Mouse (Mus musculus) heart, adult 2 months (tissue): ENCODE results near the gene Hoxa4. TPM values are rescaled to one million over a fixed set of nuclear protein-coding genes. Genes with fewer than 3 reads are reported as not detected.

Source experiments
- DNase-seq, 2 experiments: peaks; one replicate each; pipeline ENCODE4 v3.0.0; 2021
- H3K27ac ChIP-seq: fragments of 200-600 bp; 2 replicates; pipeline ENCODE4 v1.8.1; 2022
- H3K27me3 ChIP-seq: fragments of 200-500 bp; 2 replicates; pipeline ENCODE4 v1.6.1; 2012; ENCODE audit warnings: mild to moderate bottlenecking, low read length, inconsistent platforms, mixed read lengths; ENCODE audit not compliant: control insufficient read depth, insufficient read depth
- H3K36me3 ChIP-seq: fragments of 200-500 bp; 2 replicates; pipeline ENCODE4 v1.6.1; 2012; ENCODE audit warnings: low read length, inconsistent platforms; ENCODE audit not compliant: control insufficient read depth, insufficient read depth
- H3K4me1 ChIP-seq: fragments of 200-500 bp; 2 replicates; pipeline ENCODE4 v1.6.1; 2011; ENCODE audit warnings: low read length; ENCODE audit not compliant: control insufficient read depth, insufficient read depth
- H3K4me3 ChIP-seq: fragments of 200-600 bp; 2 replicates; pipeline ENCODE4 v1.8.1; 2022
- H3K79me2 ChIP-seq: fragments of 200-500 bp; replicated peaks from 2 replicates; pipeline ENCODE4 v1.6.1; 2012; ENCODE audit warnings: mild to moderate bottlenecking, inconsistent platforms, low read length, moderate library complexity, mixed read lengths; ENCODE audit not compliant: control insufficient read depth, insufficient read depth
- H3K9ac ChIP-seq: fragments of 200-500 bp; 2 replicates; pipeline ENCODE4 v1.6.1; 2012; ENCODE audit warnings: low read depth, mild to moderate bottlenecking, control low read depth, inconsistent platforms, low read length, mixed read lengths
- CTCF ChIP-seq: fragments of 200-600 bp; IDR thresholded peaks from 2 replicates; pipeline ENCODE4 v1.8.1; 2022; ENCODE audit warnings: antibody characterized with exemption, mild to moderate bottlenecking, moderate library complexity
- EP300 ChIP-seq: fragments of 200-500 bp; IDR thresholded peaks from 2 replicates; pipeline ENCODE4 v1.6.1; 2011; ENCODE audit warnings: low read depth, low read length, control low read depth; ENCODE audit not compliant: insufficient read depth
- POLR2A ChIP-seq: fragments of 200-500 bp; IDR thresholded peaks from 2 replicates; pipeline ENCODE4 v1.6.1; 2011; ENCODE audit warnings: mild to moderate bottlenecking, low read depth, low read length, control low read depth; ENCODE audit not compliant: insufficient read depth
- WGBS: fragments of 180-500 bp; shearing (Covaris S2); methylation state at CpG from one replicate; pipeline ENCODE4 v1.1.7; 2018; 5-methylcytosine and 5-hydroxymethylcytosine counted together
- intact Hi-C: fragments of 180-260 bp; cut with DNase I; formaldehyde crosslinking; loops from one replicate; pipeline ENCODE4 v1.15.1; 2025
- polyA plus RNA-seq: library from polyadenylated mRNA; depleted of rRNA; stranded (reverse); fragments of >200 nt; gene quantifications from 2 replicates; pipeline ENCODE4 v1.2.3, GENCODE M21; 2012
- total RNA-seq, 2 experiments: library from RNA; stranded (reverse); gene quantifications; 2 replicates each; pipeline ENCODE4 v1.2.3; 2021

Hoxa4 gene
- total and polyA plus RNA-seq, 3 experiments, result 0.14 to 0.84 (median 0.34) TPM

- no peaks in the 10 kb centered on the region for H3K4me1 ChIP-seq
- H3K9ac ChIP-seq, result no peak overlapping the region
- intact Hi-C loops, result no loop called here
- H3K27me3 ChIP-seq, result peaks cover 13% of the 10 kb centered on the region
- peak overlapping the region; percentile 34 for H3K4me3 ChIP-seq
- no peak for DNase-seq
- WGBS, result 8% methylated on average over 21 of the region's 35 CpGs
- TF ChIP-seq POLR2A, result no peak
- no peak for TF ChIP-seq CTCF
- no peak for TF ChIP-seq EP300
- H3K27ac ChIP-seq, result peak overlapping the region; percentile 38
- no peaks in the 10 kb centered on the region for H3K79me2 ChIP-seq
- no peaks in the 10 kb centered on the region for H3K36me3 ChIP-seq
Measured at GRCm38 (mm10) chr6:52175864-52176263, 15.7 kb downstream of the Hoxa4 start.

GRCm38 (mm10) chr6:52174968-52175751 lies 16.4 kb downstream of the Hoxa4 start:
- Histone ChIP-seq H3K79me2 (no peaks in the 10 kb centered on the region), H3K27me3 (peaks cover 13% of the 10 kb centered on the region), H3K27ac (peak overlapping the region; percentile 45), H3K4me3 (peak overlapping the region; percentile 34), H3K36me3 (no peaks in the 10 kb centered on the region), H3K9ac (peak overlapping the region; percentile 59; the same call in 1 of the 2 replicates), H3K4me1 (no peaks in the 10 kb centered on the region)
- WGBS, result 5% methylated on average over 41 of the region's 41 CpGs
- TF ChIP-seq POLR2A (no peak), CTCF (no peak), EP300 (no peak)
- DNase-seq, result no peak
- intact Hi-C loops, result no loop called here

- Histone ChIP-seq H3K9ac (no peak overlapping the region), H3K4me3 (no peak overlapping the region), H3K27me3 (peaks cover 19% of the 10 kb centered on the region), H3K27ac (no peak overlapping the region), H3K36me3 (no peaks in the 10 kb centered on the region), H3K79me2 (no peaks in the 10 kb centered on the region), H3K4me1 (no peaks in the 10 kb centered on the region)
- no peak for TF ChIP-seq CTCF
- TF ChIP-seq POLR2A, result no peak
- TF ChIP-seq EP300, result no peak
- 15% methylated on average over 4 of the region's 4 CpGs for WGBS
- DNase-seq, result no peak
- intact Hi-C loops, result no loop called here
Measured at GRCm38 (mm10) chr6:52173648-52174047, 17.9 kb downstream of the Hoxa4 start.

GRCm38 (mm10) chr6:52172501-52172900 lies 19.1 kb downstream of the Hoxa4 start:
- intact Hi-C loops, result no loop called here
- no peak overlapping the region for H3K27ac ChIP-seq
- no peaks in the 10 kb centered on the region for H3K4me1 ChIP-seq
- H3K79me2 ChIP-seq, result no peaks in the 10 kb centered on the region
- peak; percentile 72 to 74 for DNase-seq
- H3K27me3 ChIP-seq, result peaks cover 20% of the 10 kb centered on the region
- H3K36me3 ChIP-seq, result no peaks in the 10 kb centered on the region
- peak overlapping the region; percentile 24 for H3K4me3 ChIP-seq
- no peak for TF ChIP-seq EP300
- no peak for TF ChIP-seq CTCF
- no peak for TF ChIP-seq POLR2A
- H3K9ac ChIP-seq, result 0 out of 2 replicates have a peak overlapping the region, but pooled peaks have one; percentile 15
- WGBS, result 6% methylated on average over 34 of the region's 35 CpGs

- DNase-seq, result no peak
- no peaks in the 10 kb centered on the region for H3K4me1 ChIP-seq
- TF ChIP-seq POLR2A, result no peak
- TF ChIP-seq CTCF, result no peak
- TF ChIP-seq EP300, result no peak
- no peak overlapping the region for H3K9ac ChIP-seq
- intact Hi-C loops, result no loop called here
- no peaks in the 10 kb centered on the region for H3K79me2 ChIP-seq
- no peak overlapping the region for H3K27ac ChIP-seq
- H3K4me3 ChIP-seq, result no peak overlapping the region
- peaks cover 20% of the 10 kb centered on the region for H3K27me3 ChIP-seq
- WGBS, result 18% methylated on average over 7 of the region's 7 CpGs
- H3K36me3 ChIP-seq, result no peaks in the 10 kb centered on the region
Measured at GRCm38 (mm10) chr6:52171938-52172337, 19.6 kb downstream of the Hoxa4 start.

- Histone ChIP-seq H3K79me2 (no peaks in the 10 kb centered on the region), H3K27ac (no peak overlapping the region; the same call in 1 of the 2 replicates), H3K36me3 (no peaks in the 10 kb centered on the region), H3K9ac (no peak overlapping the region), H3K4me1 (no peaks in the 10 kb centered on the region), H3K4me3 (no peak overlapping the region), H3K27me3 (peaks cover 19% of the 10 kb centered on the region)
- intact Hi-C loops, result no loop called here
- 24% methylated on average over 4 of the region's 4 CpGs for WGBS
- TF ChIP-seq POLR2A, result no peak
- no peak for TF ChIP-seq EP300
- TF ChIP-seq CTCF, result no peak
- no peak for DNase-seq
Measured at GRCm38 (mm10) chr6:52171331-52171730, 20.2 kb downstream of the Hoxa4 start.
